Mouse (Mus musculus): ENCODE measurements around the gene Chpf2.

GRCm38 (mm10) chr5:24598570-24599006 lies 12.0 kb downstream of the Chpf2 start:
- TF ChIP-seq POLR2A (IDR thresholded peaks at IDR 0.05; ENCODE audit: borderline replicate concordance, extremely low read depth, low read depth, low read length) (no peak), CTCF (IDR thresholded peaks at IDR 0.05; ENCODE audit: insufficient read depth, low read length) (no peak)

Data from lung, adult 2 months (tissue).